Mouse (Mus musculus): ENCODE measurements around the gene Pask. TPM values are rescaled to one million over a fixed set of nuclear protein-coding genes. Genes with fewer than 3 reads are reported as not detected.
"Not testable (repeated sequence)": the region's sequence is repeated elsewhere in the genome, so short reads cannot be mapped to it uniquely, and the experiment has no call there.

Pask gene
- polyA plus RNA-seq, 1 experiment from 2014 or later: 5.1 TPM

DNA sequence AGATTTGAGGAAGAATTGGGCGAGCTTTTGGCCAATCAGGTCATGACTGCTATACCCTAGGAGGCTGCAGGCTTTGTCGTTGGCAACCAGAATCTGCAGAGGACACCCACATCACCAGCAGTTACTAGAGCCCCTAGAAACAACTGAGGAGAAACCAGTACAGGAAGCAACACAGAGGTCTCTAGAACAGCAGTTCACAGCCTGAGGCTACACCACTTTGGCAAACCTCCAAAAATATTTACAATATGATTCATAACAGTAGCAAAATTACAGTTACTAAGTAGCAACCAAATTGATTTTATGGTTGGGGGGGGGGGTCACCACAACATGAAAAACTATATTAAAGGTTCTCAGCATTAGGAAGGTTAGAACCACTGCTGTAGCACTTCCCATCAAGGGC lies 8.7 kb downstream of the Pask start:
- Histone ChIP-seq H3K9me3 (replicated peaks) (no peaks in the 10 kb centered on the region), H3K9ac (replicated peaks) (no peak overlapping the region), H3K4me3 (replicated peaks) (no peak overlapping the region), H3K27me3 (replicated peaks) (no peaks in the 10 kb centered on the region), H3K27ac (replicated peaks) (no peak overlapping the region), H3K4me1 (no peaks in the 10 kb centered on the region), H3K36me3 (peaks cover 6% of the 10 kb centered on the region), H3K4me2 (no peak overlapping the region)
- no peak for ATAC-seq (ENCODE audit: low FRiP score)
- 89% methylated on average over 2 of the region's 2 CpGs for WGBS

DNA sequence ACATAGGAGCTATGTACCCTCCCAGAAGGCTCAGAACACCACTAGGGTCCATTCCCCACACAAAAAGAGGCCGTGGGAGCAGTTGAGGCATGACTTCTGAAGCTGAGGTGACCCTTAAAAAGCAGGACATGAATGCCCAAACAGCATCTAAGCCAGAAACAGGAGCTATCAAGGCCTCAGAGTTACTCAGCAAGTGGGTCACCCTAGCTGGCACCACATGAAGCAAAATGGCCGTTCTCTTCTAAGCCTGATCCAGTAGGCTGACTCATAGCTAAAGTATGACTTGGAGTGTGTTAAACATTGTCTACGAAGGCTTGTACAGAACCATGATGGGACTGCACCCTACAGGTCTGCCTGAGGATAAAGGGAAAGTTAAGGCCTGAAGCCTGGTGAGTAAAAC lies 16.8 kb downstream of the Pask start:
- WGBS: 96% methylated on average over 3 of the region's 3 CpGs
- Histone ChIP-seq H3K4me2 (no peak overlapping the region), H3K27me3 (replicated peaks) (no peaks in the 10 kb centered on the region), H3K9ac (replicated peaks) (no peak overlapping the region), H3K36me3 (peaks cover 27% of the 10 kb centered on the region), H3K4me1 (no peaks in the 10 kb centered on the region), H3K27ac (replicated peaks) (no peak overlapping the region), H3K4me3 (replicated peaks) (no peak overlapping the region), H3K9me3 (replicated peaks) (no peaks in the 10 kb centered on the region)
- no peak for ATAC-seq (ENCODE audit: low FRiP score)

DNA sequence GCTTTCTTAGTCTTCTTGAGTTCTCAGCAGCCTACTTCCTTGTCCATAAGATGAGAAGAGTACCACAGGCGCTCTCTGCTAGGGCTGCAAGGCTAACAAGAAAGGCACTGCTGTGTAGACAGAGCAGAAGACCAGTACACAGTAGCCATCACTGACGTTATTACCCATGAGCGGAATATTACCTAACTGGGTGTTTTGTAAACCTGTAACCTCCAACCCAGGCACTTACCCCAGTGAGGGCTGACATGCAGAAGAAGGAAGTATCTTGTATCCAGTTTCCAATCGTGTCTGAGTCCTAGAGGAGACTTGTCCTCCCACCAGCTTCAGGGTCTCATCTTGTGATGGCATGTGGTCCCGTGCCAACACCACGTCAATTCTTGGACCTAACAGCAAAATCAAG lies 19.3 kb downstream of the Pask start:
- no peaks in the 10 kb centered on the region for H3K27me3 ChIP-seq (replicated peaks)
- no peak overlapping the region for H3K4me3 ChIP-seq (replicated peaks)
- 97% methylated on average over 6 of the region's 6 CpGs for WGBS
- no peak overlapping the region for H3K9ac ChIP-seq (replicated peaks)
- H3K27ac ChIP-seq (replicated peaks): no peak overlapping the region
- ATAC-seq (ENCODE audit: low FRiP score): no peak
- peaks cover 44% of the 10 kb centered on the region for H3K36me3 ChIP-seq
- H3K4me2 ChIP-seq: no peak overlapping the region
- no peaks in the 10 kb centered on the region for H3K4me1 ChIP-seq
- no peaks in the 10 kb centered on the region for H3K9me3 ChIP-seq (replicated peaks)

DNA sequence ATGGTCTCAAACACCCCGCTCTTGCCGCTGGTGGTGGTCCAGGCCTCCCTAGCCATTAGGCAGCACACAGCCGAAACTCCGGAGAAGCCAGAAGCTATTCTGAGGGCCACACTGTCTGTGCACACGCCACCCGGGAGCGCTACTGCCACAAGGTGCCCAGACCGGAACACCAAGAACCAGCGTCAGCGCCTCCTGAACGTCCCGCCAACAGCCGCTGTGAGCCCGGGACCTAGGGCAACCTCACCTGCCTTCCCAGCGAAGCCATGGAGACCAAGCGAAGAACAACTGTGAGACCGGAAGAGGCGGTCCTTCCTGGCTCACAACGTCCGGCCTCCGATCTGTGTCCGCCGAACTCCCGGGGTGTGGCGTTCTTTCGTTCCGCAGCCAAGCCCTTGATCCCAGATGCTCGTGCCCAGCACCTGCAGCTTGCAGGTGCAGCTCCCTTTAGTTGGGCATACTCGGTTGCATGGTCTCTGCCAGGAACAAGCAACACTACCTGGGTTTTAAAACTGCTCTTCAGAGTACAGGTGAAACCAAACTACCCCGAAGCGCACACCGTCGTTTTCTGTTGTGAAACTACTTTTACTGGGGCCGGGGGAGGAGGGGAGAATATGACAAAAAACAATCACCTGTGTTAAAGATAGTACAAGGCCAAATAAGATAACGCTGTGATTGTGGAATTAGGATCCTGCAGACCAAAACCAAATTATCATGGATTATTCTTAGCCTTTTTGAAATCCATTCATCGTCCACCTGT lies 37.5 kb downstream of the Pask start, which contains the start of gene Mterf4:
Gene Mterf4 (minus strand): TSS at position 335 of the 757 bp plus-strand sequence.
- no peaks in the 10 kb centered on the region for H3K9me3 ChIP-seq (replicated peaks)
- H3K9ac ChIP-seq (replicated peaks): peak within 1 kb of the TSS; percentile 82
- no peaks in the 10 kb centered on the region for H3K27me3 ChIP-seq (replicated peaks)
- peak; percentile 95 for ATAC-seq (ENCODE audit: low FRiP score)
- H3K4me1 ChIP-seq: peaks cover 30% of the 10 kb centered on the region
- H3K4me3 ChIP-seq (replicated peaks): peak within 1 kb of the TSS; percentile 96
- H3K4me2 ChIP-seq: peak within 1 kb of the TSS; percentile 83
- peak within 1 kb of the TSS; percentile 63; the same call in 1 of the 2 replicates for H3K27ac ChIP-seq (replicated peaks)
- 8% methylated on average over 36 of the region's 36 CpGs for WGBS
- peaks cover 47% of the 10 kb centered on the region for H3K36me3 ChIP-seq

DNA sequence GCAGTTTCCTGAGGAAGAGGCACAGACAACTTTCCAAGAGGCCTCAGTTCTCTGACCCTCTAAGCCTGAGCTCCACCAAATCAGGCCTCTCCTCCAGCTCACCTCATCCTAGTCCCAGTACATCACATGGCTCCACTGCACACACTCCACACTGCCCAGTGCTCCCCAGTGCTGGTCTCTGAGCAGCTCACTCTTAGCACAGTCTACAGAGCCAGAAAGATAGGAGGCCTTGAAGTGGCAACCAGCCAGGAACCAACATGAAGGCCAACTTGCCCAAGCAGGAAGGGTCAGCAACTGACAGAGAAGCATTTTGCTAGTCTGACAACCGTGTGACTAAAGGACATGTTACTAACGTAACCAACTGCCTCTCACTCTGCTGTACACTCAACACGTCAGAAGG lies 42.7 kb downstream of the Pask start:
- H3K27ac ChIP-seq (replicated peaks): no peak overlapping the region
- WGBS: 87% methylated on average over 3 of the region's 3 CpGs
- H3K4me3 ChIP-seq (replicated peaks): no peak overlapping the region
- H3K4me1 ChIP-seq: peaks cover 24% of the 10 kb centered on the region
- H3K36me3 ChIP-seq: peaks cover 86% of the 10 kb centered on the region
- no peak for ATAC-seq (ENCODE audit: low FRiP score)
- H3K9ac ChIP-seq (replicated peaks): no peak overlapping the region
- H3K9me3 ChIP-seq (replicated peaks): no peaks in the 10 kb centered on the region
- no peak overlapping the region for H3K4me2 ChIP-seq
- no peaks in the 10 kb centered on the region for H3K27me3 ChIP-seq (replicated peaks)

DNA sequence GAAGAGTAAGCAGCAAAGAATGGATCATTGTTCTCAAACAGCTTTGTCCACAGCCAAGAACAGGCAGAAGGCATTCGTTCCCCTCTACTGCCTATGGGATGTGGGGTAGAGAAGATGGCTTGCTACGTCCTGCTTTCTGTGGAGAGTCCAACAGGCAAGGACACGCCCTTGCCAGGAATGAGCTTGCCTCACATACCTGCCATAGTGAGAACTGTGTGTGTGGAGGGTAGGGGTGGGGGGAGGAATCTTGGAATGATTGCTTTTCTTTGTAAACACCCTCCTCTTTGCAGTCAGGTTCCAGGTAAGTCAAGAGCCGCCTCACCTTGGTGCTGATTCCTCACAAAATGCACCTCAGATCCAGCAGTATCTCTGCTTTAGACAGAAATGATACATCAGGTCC lies 43.5 kb downstream of the Pask start:
- 91% methylated on average over 4 of the region's 4 CpGs for WGBS
- H3K27ac ChIP-seq (replicated peaks): no peak overlapping the region
- H3K9ac ChIP-seq (replicated peaks): no peak overlapping the region
- H3K4me3 ChIP-seq (replicated peaks): no peak overlapping the region
- no peak overlapping the region for H3K4me2 ChIP-seq
- no peaks in the 10 kb centered on the region for H3K27me3 ChIP-seq (replicated peaks)
- H3K9me3 ChIP-seq (replicated peaks): no peaks in the 10 kb centered on the region
- peaks cover 87% of the 10 kb centered on the region for H3K36me3 ChIP-seq
- H3K4me1 ChIP-seq: peaks cover 19% of the 10 kb centered on the region
- no peak for ATAC-seq (ENCODE audit: low FRiP score)

DNA sequence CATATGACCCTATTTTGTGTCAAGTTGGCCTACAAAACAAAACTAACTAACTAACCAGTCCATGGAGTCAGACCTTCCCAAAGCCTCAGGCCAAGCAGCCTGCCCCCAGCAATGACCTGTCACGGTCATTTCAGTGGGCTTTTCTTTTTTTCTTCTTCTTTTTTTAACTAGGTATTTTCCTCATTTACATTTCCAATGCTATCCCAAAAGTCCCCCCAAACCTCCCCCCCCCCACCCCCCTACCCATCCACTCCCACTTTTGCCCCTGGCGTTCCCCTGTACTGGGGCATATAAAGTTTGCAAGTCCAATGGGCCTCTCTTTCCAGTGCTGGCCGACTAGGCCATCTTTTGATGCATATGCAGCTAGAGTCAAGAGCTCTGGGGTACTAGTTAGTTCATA lies 48.8 kb downstream of the Pask start:
- H3K4me3 ChIP-seq (replicated peaks); H3K27me3 ChIP-seq (replicated peaks); H3K9ac ChIP-seq (replicated peaks); H3K4me2 ChIP-seq; H3K4me1 ChIP-seq; H3K27ac ChIP-seq (replicated peaks); H3K9me3 ChIP-seq (replicated peaks); ATAC-seq (ENCODE audit: low FRiP score): not testable (repeated sequence)
- peaks cover 37% of the 10 kb centered on the region for H3K36me3 ChIP-seq
- 89% methylated on average over 3 of the region's 3 CpGs for WGBS

DNA sequence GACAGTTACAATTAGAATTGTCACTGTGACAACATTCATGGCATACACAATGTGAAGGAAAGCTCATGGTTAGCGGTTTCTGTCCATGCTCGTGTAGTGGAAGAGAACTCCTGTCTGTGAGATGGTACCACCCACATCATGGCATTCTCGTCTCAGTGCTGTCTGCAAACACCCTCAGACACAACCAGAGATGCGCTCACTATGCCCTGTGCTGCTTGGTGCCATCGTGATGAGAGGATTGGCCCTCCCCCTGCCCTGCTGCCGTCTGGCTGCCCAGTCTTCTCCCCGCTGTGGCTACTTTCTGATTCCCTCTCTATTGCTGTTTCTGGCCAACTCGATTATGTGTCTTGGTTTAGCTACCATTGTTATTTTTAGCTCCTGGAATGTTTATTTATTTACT lies 51.3 kb downstream of the Pask start:
- H3K27me3 ChIP-seq (replicated peaks): no peaks in the 10 kb centered on the region
- no peaks in the 10 kb centered on the region for H3K4me1 ChIP-seq
- H3K9ac ChIP-seq (replicated peaks): no peak overlapping the region
- no peaks in the 10 kb centered on the region for H3K9me3 ChIP-seq (replicated peaks)
- no peak overlapping the region for H3K4me3 ChIP-seq (replicated peaks)
- H3K27ac ChIP-seq (replicated peaks): no peak overlapping the region
- no peak overlapping the region for H3K4me2 ChIP-seq
- ATAC-seq (ENCODE audit: low FRiP score): no peak
- WGBS: 85% methylated on average over 8 of the region's 8 CpGs
- H3K36me3 ChIP-seq: peaks cover 16% of the 10 kb centered on the region

DNA sequence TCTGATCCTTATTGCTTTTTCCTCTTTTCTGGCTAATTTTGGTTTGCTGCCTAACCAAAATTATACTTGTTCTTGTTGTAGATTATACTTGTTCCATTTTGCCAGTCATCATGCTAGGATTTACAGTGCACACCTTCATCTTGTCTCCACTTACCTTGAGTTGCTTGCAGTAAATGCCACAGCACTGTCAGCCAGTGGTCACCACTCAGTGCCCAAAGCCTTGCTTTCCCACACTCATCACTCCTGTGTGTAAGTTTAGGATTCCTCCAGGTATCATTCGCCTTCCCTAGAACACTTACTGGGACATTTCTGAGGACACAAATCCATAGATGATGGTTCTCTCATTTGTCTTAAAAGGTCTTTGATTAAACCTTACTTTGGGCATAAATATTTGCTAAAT lies 51.7 kb downstream of the Pask start:
- Histone ChIP-seq H3K27me3 (replicated peaks) (no peaks in the 10 kb centered on the region), H3K4me2 (no peak overlapping the region), H3K27ac (replicated peaks) (no peak overlapping the region), H3K4me3 (replicated peaks) (no peak overlapping the region), H3K36me3 (peaks cover 12% of the 10 kb centered on the region), H3K9ac (replicated peaks) (no peak overlapping the region), H3K4me1 (no peaks in the 10 kb centered on the region), H3K9me3 (replicated peaks) (no peaks in the 10 kb centered on the region)
- no peak for ATAC-seq (ENCODE audit: low FRiP score)
- 94% methylated on average over 1 of the region's 1 CpGs for WGBS

DNA sequence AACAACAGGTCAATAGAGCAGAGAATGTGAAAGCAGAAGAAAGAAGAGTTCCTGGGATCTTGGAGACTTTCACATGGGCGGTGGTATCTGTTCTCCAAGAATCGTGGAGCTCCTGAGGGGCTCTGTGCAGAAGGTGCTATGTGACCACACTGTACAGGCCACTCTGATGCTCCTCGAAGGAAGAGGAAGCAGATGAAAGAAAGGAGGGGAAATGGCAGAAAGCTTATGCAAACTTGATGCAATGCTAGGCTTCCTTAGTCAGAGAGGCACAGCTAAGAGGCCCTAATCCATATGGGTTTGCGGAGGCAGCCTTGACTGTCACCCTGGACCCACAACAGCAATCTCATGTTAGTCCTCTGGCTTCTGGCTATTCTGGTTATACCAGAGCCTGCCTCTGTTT lies 52.3 kb downstream of the Pask start:
- no peaks in the 10 kb centered on the region for H3K4me1 ChIP-seq
- H3K4me3 ChIP-seq (replicated peaks): no peak overlapping the region
- WGBS: 88% methylated on average over 4 of the region's 4 CpGs
- H3K9me3 ChIP-seq (replicated peaks): no peaks in the 10 kb centered on the region
- H3K9ac ChIP-seq (replicated peaks): no peak overlapping the region
- ATAC-seq (ENCODE audit: low FRiP score): no peak
- H3K27ac ChIP-seq (replicated peaks): no peak overlapping the region
- peaks cover 6% of the 10 kb centered on the region; the same call in 1 of the 2 replicates for H3K36me3 ChIP-seq
- H3K4me2 ChIP-seq: no peak overlapping the region
- H3K27me3 ChIP-seq (replicated peaks): no peaks in the 10 kb centered on the region

DNA sequence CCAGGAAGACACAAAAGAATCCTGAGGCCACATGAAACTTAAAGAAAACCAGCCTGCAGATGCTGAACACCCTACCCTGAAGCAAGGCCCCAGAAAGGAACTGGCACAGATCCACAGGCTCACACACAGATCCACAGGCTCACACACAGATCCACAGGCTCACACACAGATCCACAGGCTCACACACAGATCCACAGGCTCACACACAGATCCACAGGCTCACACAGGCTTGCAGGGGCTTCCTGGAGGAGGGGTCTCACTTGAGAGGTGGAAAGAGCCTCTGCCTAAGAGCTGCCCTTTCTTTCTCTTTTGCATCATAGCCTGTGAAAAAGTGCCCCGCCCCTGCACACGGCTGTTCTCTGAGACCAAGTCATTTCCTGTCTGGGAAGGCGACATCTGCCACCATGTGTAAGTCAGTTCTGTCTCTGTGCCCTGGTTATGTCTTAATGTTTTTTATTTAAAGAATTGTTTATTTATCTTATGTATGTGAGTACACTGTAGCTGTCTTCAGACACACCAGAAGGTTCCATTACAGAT lies 53.5 kb downstream of the Pask start:
- no peak overlapping the region for H3K27ac ChIP-seq (replicated peaks)
- H3K4me2 ChIP-seq: no peak overlapping the region
- no peaks in the 10 kb centered on the region for H3K9me3 ChIP-seq (replicated peaks)
- no peaks in the 10 kb centered on the region for H3K36me3 ChIP-seq
- no peak for ATAC-seq (ENCODE audit: low FRiP score)
- H3K9ac ChIP-seq (replicated peaks): no peak overlapping the region
- H3K4me1 ChIP-seq: no peaks in the 10 kb centered on the region
- no peak overlapping the region for H3K4me3 ChIP-seq (replicated peaks)
- H3K27me3 ChIP-seq (replicated peaks): no peaks in the 10 kb centered on the region
- WGBS: 77% methylated on average over 3 of the region's 3 CpGs

DNA sequence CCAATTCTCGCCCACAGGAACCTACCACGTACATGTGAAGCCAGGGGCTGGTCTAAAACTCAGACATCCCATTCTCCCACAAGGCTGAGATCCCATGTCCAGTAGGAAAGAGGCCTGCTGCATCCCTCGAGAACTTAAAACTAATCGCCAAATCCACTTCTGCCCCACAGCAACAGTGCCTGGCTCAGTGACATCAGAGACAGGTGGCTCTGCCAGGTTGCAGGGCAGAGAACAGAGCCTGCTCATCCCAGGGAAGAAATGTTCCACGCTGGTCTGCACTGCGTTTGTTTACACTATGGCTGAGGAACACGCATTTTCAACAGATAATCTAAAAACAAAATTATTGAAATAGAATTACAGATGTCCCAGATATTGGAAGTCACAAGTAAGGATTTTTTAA lies 66.2 kb downstream of the Pask start:
- Histone ChIP-seq H3K4me2 (no peak overlapping the region), H3K27me3 (replicated peaks) (no peaks in the 10 kb centered on the region), H3K9ac (replicated peaks) (no peak overlapping the region), H3K27ac (replicated peaks) (no peak overlapping the region), H3K36me3 (no peaks in the 10 kb centered on the region), H3K9me3 (replicated peaks) (no peaks in the 10 kb centered on the region), H3K4me1 (0 out of 2 replicates have a peak, but pooled peaks cover 4% of the 10 kb centered on the region), H3K4me3 (replicated peaks) (no peak overlapping the region)
- WGBS: 85% methylated on average over 7 of the region's 7 CpGs
- ATAC-seq (ENCODE audit: low FRiP score): no peak

Data from neural tube, embryonic 15.5 days (tissue).